ENCODE assay signal across 7 mouse cellular contexts in genomic region chr2:173173008-173173407, GRCm38 (mm10). TPM values are rescaled to one million over a fixed set of nuclear protein-coding genes. Genes with fewer than 3 reads are reported as not detected.
DNase-seq lines count a peak whose midpoint lies in the region; ATAC-seq and TF ChIP-seq lines count a peak whose summit lies in the region.

No protein-coding gene starts in this region.

- H3K27me3 ChIP-seq in lung, embryonic 14.5 days (ENCODE audit: insufficient read depth, low read length), result peaks cover 35% of the 10 kb centered on the region
- peaks cover 16% of the 10 kb centered on the region for H3K27me3 ChIP-seq in embryonic facial prominence, embryonic 12.5 days
- no peaks in the 10 kb centered on the region for H3K27me3 ChIP-seq in limb, embryonic 14.5 days (ENCODE audit: control insufficient read depth, insufficient read depth, low read length)

- H3K4me2 ChIP-seq in lung, embryonic 14.5 days, result peak overlapping the region; percentile 55
- peak overlapping the region; percentile 52 for H3K4me2 ChIP-seq in embryonic facial prominence, embryonic 12.5 days (replicated peaks)
- peak overlapping the region; percentile 36 for H3K4me2 ChIP-seq in limb, embryonic 14.5 days (replicated peaks; ENCODE audit: low read depth, low read length, severe bottlenecking)

- 0 out of 2 replicates have a peak overlapping the region, but pooled peaks have one; percentile 62 for H3K27ac ChIP-seq in lung, embryonic 14.5 days (ENCODE audit: low read depth)
- H3K27ac ChIP-seq in embryonic facial prominence, embryonic 12.5 days, result peak overlapping the region; percentile 96
- H3K27ac ChIP-seq in limb, embryonic 14.5 days (replicated peaks; ENCODE audit: low read depth, low read length), result peak overlapping the region; percentile 83
- H3K27ac ChIP-seq in olfactory bulb, adult 2 months (ENCODE audit: insufficient read depth, low read depth, low read length), result 0 out of 2 replicates have a peak overlapping the region, but pooled peaks have one; percentile 21

- no peak overlapping the region; the same call in 1 of the 2 replicates for H3K9ac ChIP-seq in lung, embryonic 14.5 days
- H3K9ac ChIP-seq in embryonic facial prominence, embryonic 12.5 days, result no peak overlapping the region; the same call in 1 of the 2 replicates
- H3K9ac ChIP-seq in limb, embryonic 14.5 days (ENCODE audit: low read depth, low read length, severe bottlenecking), result no peak overlapping the region

- no peaks in the 10 kb centered on the region for H3K36me3 ChIP-seq in lung, embryonic 14.5 days (ENCODE audit: insufficient read depth)
- no peaks in the 10 kb centered on the region for H3K36me3 ChIP-seq in embryonic facial prominence, embryonic 12.5 days
- no peaks in the 10 kb centered on the region for H3K36me3 ChIP-seq in limb, embryonic 14.5 days (ENCODE audit: control insufficient read depth, insufficient read depth, low read length)

- DNase-seq in lung, embryonic 14.5 days, result no peak
- no peak for DNase-seq in lung, postnatal 14 days
- DNase-seq in limb, embryonic 14.5 days (ENCODE audit: low spot score), result no peak
- no peak for DNase-seq in urinary bladder, adult 2 months (ENCODE audit: low spot score)

- no peak for TF ChIP-seq POLR2A in limb, embryonic 14.5 days (IDR thresholded peaks at IDR 0.05; ENCODE audit: borderline replicate concordance, extremely low read depth, insufficient read depth, insufficient read length)
- TF ChIP-seq POLR2A in olfactory bulb, adult 2 months (IDR thresholded peaks at IDR 0.05; ENCODE audit: insufficient read depth, low read depth, low read length), result no peak

- H3K9me3 ChIP-seq in lung, embryonic 14.5 days (ENCODE audit: low read depth, low read length), result no peaks in the 10 kb centered on the region
- no peaks in the 10 kb centered on the region for H3K9me3 ChIP-seq in embryonic facial prominence, embryonic 12.5 days
- 0 out of 2 replicates have a peak, but pooled peaks cover 3% of the 10 kb centered on the region for H3K9me3 ChIP-seq in limb, embryonic 14.5 days (ENCODE audit: control insufficient read depth, low read length)

- H3K4me3 ChIP-seq in lung, embryonic 14.5 days (ENCODE audit: low read depth, low read length), result no peak overlapping the region
- no peak overlapping the region; the same call in 1 of the 2 replicates for H3K4me3 ChIP-seq in embryonic facial prominence, embryonic 12.5 days
- H3K4me3 ChIP-seq in limb, embryonic 14.5 days (replicated peaks; ENCODE audit: low read length), result no peak overlapping the region
- H3K4me3 ChIP-seq in olfactory bulb, adult 2 months (ENCODE audit: insufficient read depth, low read depth, low read length), result no peak overlapping the region

- TF ChIP-seq CTCF in lung, embryonic 14.5 days (IDR thresholded peaks at IDR 0.05; ENCODE audit: low read depth), result no peak
- no peak for TF ChIP-seq CTCF in olfactory bulb, adult 2 months (IDR thresholded peaks at IDR 0.05; ENCODE audit: insufficient read depth, low read depth, low read length)

- peaks cover 9% of the 10 kb centered on the region for H3K4me1 ChIP-seq in lung, embryonic 14.5 days (ENCODE audit: insufficient read depth)
- peaks cover 32% of the 10 kb centered on the region for H3K4me1 ChIP-seq in embryonic facial prominence, embryonic 12.5 days
- H3K4me1 ChIP-seq in limb, embryonic 14.5 days (ENCODE audit: control insufficient read depth, insufficient read depth, low read length), result peaks cover 39% of the 10 kb centered on the region
- peaks cover 33% of the 10 kb centered on the region for H3K4me1 ChIP-seq in olfactory bulb, adult 2 months (ENCODE audit: control insufficient read depth, insufficient read depth, low read length)

- ATAC-seq in lung, embryonic 14.5 days (ENCODE audit: insufficient read depth), result no peak; the same call in 1 of the 2 replicates
- ATAC-seq in embryonic facial prominence, embryonic 12.5 days (ENCODE audit: insufficient number of reproducible peaks, insufficient read depth, low FRiP score, low TSS enrichment), result peak; percentile 3; the same call in 1 of the 2 replicates
- peak; percentile 14 to 26; a peak in 2 of 4 replicates for ATAC-seq in hematopoietic stem cell, adult 5-6 weeks (replicated peaks in 1 of 2; ENCODE audit: insufficient read depth in 1 of 2, low FRiP score in 2 of 2, low TSS enrichment in 1 of 2, low read depth in 1 of 2, poor library complexity in 2 of 2, severe bottlenecking in 2 of 2)
- ATAC-seq in limb, embryonic 14.5 days (ENCODE audit: low FRiP score, low read depth), result no peak

- 19% methylated on average over 2 of the region's 2 CpGs for WGBS in lung, embryonic 14.5 days
- 38% methylated on average over 2 of the region's 2 CpGs for WGBS in embryonic facial prominence, embryonic 12.5 days
- 20% methylated on average over 2 of the region's 2 CpGs for WGBS in limb, embryonic 14.5 days
- WGBS in olfactory bulb, adult 2 months, result 36% methylated on average over 2 of the region's 2 CpGs

RNA-seq across cellular contexts. Expression of gene Pck1, which starts 20.2 kb away (rescaled TPM):
- polyA plus RNA-seq in lung, embryonic 14.5 days (2014; fragmentation: Nextera tagmentation; extraction: Ambion mirVana), result not detected in 2 replicates
- polyA plus RNA-seq in embryonic facial prominence, embryonic 12.5 days (2016; fragmentation: Nextera tagmentation; extraction: Ambion mirVana), result 0.10 TPM in 1 of 2 replicates, not detected in the other
- total RNA-seq in hematopoietic stem cell, adult 5-6 weeks (2017), result not detected in 2 replicates
- 0.03 and 0.04 TPM in 2 replicates for polyA plus RNA-seq in limb, embryonic 14.5 days (2012; rRNA removed)
- not detected in 2 replicates for polyA plus RNA-seq in limb, embryonic 14.5 days (2014; fragmentation: Nextera tagmentation; extraction: Ambion mirVana)
- not detected in 2 replicates for polyA plus RNA-seq in olfactory bulb, adult 2 months (2012; ENCODE audit: insufficient read depth, insufficient read length, low replicate concordance, missing spikeins)
- polyA plus RNA-seq in urinary bladder, adult 2 months (2012; rRNA removed), result 5.4 and 5.9 TPM in 2 replicates

RNA-seq across cellular contexts. Expression of gene Zbp1, which starts 45.7 kb away (rescaled TPM):
- 0.34 and 0.41 TPM in 2 replicates for polyA plus RNA-seq in lung, embryonic 14.5 days (2014; fragmentation: Nextera tagmentation; extraction: Ambion mirVana)
- polyA plus RNA-seq in embryonic facial prominence, embryonic 12.5 days (2016; fragmentation: Nextera tagmentation; extraction: Ambion mirVana), result 0.39 TPM in 1 of 2 replicates, not detected in the other
- total RNA-seq in hematopoietic stem cell, adult 5-6 weeks (2017), result 4.6 and 12.5 TPM in 2 replicates
- 0.60 and 0.69 TPM in 2 replicates for polyA plus RNA-seq in limb, embryonic 14.5 days (2012; rRNA removed)
- 0.33 and 0.65 TPM in 2 replicates for polyA plus RNA-seq in limb, embryonic 14.5 days (2014; fragmentation: Nextera tagmentation; extraction: Ambion mirVana)
- not detected in 2 replicates for polyA plus RNA-seq in olfactory bulb, adult 2 months (2012; ENCODE audit: insufficient read depth, insufficient read length, low replicate concordance, missing spikeins)
- 11.3 and 15.7 TPM in 2 replicates for polyA plus RNA-seq in urinary bladder, adult 2 months (2012; rRNA removed)

RNA-seq across cellular contexts. Expression of gene Ctcfl, which starts 53.7 kb away (rescaled TPM):
- polyA plus RNA-seq in lung, embryonic 14.5 days (2014; fragmentation: Nextera tagmentation; extraction: Ambion mirVana), result 0.05 and 0.07 TPM in 2 replicates
- 0.12 TPM in 1 of 2 replicates, not detected in the other for polyA plus RNA-seq in embryonic facial prominence, embryonic 12.5 days (2016; fragmentation: Nextera tagmentation; extraction: Ambion mirVana)
- not detected in 2 replicates for total RNA-seq in hematopoietic stem cell, adult 5-6 weeks (2017)
- polyA plus RNA-seq in limb, embryonic 14.5 days (2012; rRNA removed), result 0.04 TPM in 1 of 2 replicates, not detected in the other
- not detected in 2 replicates for polyA plus RNA-seq in limb, embryonic 14.5 days (2014; fragmentation: Nextera tagmentation; extraction: Ambion mirVana)
- not detected in 2 replicates for polyA plus RNA-seq in olfactory bulb, adult 2 months (2012; ENCODE audit: insufficient read depth, insufficient read length, low replicate concordance, missing spikeins)
- not detected in 2 replicates for polyA plus RNA-seq in urinary bladder, adult 2 months (2012; rRNA removed)

Comparison
In these comparisons a context has a peak if more than half of its experiments do, and no peak if none do; other contexts are left out.
1. ATAC-seq: peak in embryonic facial prominence, embryonic 12.5 days (single experiment) and hematopoietic stem cell, adult 5-6 weeks (2 of 2); none in lung, embryonic 14.5 days (single experiment) and limb, embryonic 14.5 days (single experiment).
2. H3K27ac ChIP-seq: peak in every context shown above with its lines; median percentile 96 in embryonic facial prominence, embryonic 12.5 days; 83 in limb, embryonic 14.5 days; 62 in lung, embryonic 14.5 days; 21 in olfactory bulb, adult 2 months.
3. Peak in every context shown above with its lines, with median percentiles within 50 percentile points of each other: H3K4me2 ChIP-seq.